Mouse (Mus musculus) embryo, embryonic 11 days (tissue): ENCODE data around the gene Epc2.
A peak's percentile ranks its signal among the peaks of the same experiment; 100 is the strongest.

ENCODE experiments used
- DNase-seq: peaks from one replicate; pipeline ENCODE4 v3.0.0-alpha.2; 2015

Gene Epc2

DNA sequence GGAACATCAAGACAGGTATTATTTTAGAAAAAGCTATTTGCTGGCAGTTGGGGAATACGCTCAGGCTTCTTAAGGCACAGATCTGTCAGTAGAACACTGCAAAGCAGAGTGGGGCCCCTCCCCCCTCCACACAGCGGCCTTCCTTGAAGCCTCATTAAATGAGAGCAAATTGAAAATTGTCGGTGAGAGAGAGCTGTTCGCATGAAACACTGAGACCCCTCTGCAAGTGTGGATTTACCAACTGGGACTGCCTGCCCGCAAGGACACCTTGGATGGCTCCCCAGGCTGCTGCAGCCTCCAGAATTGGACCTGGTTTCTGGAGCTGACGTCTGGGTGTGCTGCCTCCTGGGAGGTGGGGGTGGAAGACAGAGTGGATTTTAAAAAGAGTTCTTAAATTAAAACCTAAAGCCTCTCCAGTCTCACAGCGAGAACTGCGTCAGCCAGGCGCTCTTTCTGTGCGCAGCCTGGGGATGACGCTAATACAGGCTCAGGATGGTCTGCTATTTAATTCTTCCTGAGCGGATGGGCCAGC, 120.9 kb downstream of the Epc2 start:
- DNase-seq = peak; percentile 59

DNA sequence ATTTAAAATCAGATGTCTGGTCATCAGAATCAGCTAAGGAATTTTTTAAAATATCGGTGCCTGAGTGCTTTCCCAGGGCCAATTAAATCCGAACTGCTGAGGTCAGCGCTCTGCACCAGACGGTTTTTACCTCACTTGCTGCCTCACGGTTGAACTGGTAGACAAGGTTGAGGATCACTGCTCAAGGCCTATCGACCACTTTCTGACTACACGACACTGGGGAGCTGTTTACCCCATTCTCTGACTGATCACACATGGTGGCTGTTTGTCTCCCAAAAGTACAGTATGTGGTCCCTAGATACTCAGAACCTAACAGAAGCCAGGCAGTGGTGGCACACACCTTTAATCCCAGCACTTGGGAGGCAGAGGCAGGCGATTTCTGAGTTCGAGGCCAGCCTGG, 121.4 kb downstream of the Epc2 start:
- no peak for DNase-seq

DNA sequence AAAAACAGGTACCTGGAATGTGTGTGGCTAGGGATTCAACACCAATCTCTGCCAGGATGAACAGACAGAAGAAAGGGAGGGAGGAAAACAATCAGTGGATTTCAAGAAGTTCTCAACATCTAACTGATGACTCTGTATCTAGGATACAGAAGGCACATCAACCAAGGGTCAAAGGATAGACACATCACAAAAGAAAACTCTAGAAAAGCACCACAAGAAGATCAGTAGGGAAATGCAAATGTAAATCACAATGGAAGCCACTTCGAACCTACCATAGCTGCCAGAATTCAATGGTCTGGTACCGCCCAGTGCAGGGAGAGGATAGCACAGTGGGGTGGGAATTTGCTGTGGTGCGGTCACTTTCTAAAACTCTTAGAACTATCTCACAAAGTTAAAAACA, 122.0 kb downstream of the Epc2 start:
- no peak for DNase-seq

DNA sequence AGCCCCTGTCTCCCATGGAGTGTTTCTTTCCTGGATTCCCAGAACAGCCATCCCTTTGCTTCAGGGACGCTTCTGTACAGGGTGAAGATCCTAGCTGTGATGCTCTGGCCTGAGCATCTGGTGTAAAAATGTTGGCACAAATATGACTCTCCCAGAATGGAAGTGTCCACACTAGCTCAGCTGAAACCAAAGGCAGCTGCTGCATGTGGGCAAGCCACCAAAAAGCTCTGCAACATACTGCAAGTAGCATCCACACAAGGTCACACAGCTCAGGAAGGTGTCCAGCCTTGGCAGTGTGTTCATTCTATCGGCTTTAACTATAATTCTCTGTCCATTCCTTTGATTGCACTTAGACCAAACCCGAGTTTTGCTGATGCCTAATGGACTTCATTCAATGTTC, 129.3 kb downstream of the Epc2 start:
- DNase-seq = no peak

DNA sequence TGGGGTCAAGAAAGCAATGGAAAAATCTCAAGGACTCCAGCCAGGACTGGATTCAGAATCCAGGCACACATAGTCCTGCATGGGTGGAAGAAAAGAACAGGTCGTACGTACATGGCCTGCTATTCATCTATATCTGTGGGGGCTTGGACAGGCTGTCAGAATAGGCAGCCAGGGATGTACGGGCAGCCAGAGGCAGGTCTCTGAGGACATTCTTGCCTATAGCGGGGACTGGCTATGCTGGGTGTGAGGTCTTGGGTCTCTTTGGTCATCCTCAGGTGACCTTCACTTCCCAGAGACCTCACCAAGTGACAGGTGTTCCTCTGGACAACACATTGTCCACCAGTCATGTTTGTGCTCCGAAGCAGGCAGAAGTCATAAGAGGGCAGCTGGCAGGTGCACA, 131.3 kb downstream of the Epc2 start:
- no peak for DNase-seq

DNA sequence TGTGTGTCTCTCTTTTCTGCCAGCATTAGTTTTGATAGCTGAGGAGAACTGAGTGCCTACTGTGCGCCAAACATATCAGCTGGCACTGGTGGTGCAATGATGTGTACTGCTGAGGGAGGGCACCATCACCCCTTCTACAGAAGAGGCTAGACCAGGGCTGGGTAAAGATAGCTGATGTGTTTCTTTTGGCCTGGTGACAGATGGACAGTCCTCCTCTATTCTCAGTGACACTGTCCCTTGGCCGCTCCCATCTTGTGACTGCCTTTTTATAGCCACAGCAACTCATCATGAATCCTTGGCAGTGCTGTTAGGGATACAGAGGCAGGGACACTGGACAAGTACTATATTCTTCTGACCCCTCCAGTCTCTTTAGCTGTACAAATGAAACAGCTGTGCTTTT, 132.0 kb downstream of the Epc2 start:
- DNase-seq = no peak

DNA sequence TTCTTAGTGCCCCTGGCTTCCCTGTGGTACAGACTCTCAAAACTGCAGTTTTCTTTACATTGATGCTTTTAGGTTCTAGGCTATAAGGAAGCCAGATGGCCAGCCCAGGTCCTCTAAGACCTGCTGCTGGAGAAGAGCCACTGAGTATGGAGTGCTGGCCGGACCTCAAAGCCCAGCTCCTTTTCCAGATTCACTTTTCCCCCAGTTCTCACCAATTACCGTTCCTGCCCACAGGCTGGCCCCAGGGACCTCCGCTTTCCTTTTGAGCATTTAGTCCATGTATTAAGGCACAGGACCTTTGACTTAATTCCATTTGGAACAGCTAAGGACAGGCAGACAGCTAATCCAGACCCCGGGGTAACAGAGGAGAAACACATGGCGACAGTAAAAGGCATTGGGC, 139.2 kb downstream of the Epc2 start:
- DNase-seq = no peak

DNA sequence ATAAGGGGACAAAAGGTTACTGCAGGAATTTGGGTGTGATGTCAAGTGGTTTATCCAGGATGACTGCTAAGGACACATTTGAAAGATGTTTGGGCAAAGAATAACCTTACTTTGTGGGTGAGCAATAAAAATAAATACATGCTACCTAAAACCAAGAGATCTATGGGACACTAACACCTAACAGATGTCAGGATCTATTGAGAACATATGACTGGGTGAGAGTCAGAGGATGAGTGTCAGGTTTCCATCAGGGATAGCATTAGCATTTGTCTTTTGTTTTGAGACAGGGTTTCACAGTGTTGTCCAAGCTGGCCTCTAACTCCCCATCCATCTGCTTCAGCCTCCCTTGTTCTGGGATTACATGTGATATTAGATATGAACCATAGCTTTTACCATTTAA, 141.6 kb downstream of the Epc2 start:
- peak; percentile 14 for DNase-seq

DNA sequence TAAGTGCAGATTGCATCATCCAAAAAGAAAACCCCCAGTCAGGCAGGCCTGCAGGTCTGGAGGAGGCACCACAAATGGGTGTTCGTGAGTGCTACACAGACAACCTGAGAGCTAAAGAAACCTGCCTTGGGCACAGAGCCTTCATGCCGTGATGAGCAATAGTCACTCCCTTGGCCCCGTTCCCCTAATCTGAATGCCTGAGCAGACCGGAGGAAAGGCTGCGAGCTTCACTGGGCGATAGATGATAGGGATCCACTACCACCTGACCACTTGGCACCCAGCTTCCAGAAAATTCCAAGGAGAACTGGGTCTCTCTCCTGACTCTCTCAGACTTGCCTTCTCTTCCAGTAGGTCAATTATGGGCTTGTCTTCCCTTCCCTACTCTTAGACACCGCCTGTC, 143.6 kb downstream of the Epc2 start:
- DNase-seq = no peak

DNA sequence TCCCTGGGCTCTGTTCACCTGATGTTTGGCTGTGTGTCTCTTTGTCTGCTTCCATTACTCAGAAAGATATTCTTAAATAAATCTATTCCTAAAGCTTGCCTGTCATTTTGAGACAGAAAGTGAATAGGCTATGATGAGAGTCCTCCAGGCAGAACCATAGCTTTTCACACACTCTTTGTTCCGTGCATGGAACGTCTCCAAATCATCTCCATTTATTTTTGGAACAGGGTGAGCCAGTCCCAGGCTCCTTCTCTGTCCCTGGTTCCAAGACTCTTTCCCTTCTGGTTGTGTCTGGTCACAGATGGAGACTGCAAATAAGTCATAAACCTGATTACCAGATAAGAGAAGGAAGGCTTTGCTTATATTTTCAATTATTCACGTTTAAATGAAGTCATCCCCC, 145.0 kb downstream of the Epc2 start:
- DNase-seq = no peak

DNA sequence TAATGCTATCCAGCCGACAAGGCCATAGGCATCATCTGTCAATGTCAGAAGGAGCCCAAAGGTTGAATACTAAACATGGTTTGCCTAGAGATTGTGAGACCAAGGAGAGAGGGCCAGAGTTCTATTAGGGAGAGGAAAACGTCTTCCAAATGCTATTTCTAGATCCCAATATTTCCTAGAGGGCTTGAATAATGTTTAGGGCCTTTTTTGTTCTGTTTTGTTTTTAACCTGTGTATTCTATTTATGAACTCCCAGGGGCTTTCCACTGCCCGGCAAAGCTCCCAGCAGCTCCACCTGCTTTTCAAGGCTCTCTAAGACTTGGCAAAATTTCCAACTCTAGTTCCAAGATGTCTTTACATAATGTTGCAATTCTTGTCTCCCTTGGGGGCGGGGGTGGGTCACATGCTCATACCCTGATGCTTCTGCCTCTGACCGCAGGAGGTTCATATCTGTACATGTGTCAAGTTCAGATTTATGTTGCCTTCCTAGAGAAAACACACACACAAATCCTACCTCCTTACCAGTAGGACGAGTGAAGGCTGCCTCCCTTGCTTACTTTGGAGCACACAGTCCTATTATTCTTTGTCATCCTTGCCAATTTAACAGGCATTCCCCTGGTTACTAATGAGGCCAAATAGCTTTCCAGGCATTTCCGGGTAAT, 148.9 kb downstream of the Epc2 start:
- DNase-seq = no peak
